Mouse (Mus musculus): Measurements from ENCODE around the gene Zfp72. TPM values are rescaled to one million over a fixed set of nuclear protein-coding genes. Genes with fewer than 3 reads are reported as not detected.
A peak's percentile ranks its signal among the peaks of the same experiment; 100 is the strongest.

The Zfp72 gene
- 0.03 TPM in 1 of 2 replicates, not detected in the other for polyA plus RNA-seq (2012; rRNA removed)

DNA sequence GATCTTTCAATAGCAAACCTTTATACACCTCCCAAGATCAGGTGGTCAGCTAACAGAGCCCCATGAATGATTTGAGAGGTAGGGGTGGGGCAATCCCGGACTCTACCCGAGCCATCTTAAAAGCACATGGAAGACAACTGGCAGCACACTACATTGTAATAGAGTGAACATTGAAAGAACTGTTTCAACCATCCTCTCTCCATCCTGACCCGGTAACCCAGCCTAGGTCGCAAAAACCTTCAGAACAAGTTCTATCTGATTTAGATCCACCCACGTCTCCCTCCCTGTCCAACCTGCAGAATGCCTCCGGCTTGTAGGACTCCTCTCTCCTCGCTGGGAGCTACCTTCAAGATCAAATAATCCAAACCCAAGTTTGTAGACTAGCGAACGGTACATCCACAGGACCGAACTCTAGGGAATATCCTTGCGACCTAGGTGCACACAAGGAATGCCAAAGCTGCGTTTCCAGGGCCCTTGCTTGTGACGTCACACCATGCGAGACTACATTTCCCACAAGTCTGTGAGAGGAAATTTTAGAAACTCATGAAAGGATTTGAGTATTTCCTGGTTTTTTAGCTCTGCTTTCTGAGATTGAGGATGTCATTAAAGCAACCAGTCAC, at the start of gene Zfp72:
TSS of gene Zfp72 (minus strand) at position 466 of the 620 bp plus-strand sequence.
- no peak within 1 kb of the TSS for H3K27ac ChIP-seq (ENCODE audit: insufficient read depth, low read depth, low read length)
- TF ChIP-seq POLR2A (IDR thresholded peaks at IDR 0.05; ENCODE audit: low read depth, low read length) (no peak), CTCF (IDR thresholded peaks at IDR 0.05; ENCODE audit: extremely low read depth, insufficient read length, insufficient replicate concordance, low read depth, low read length) (no peak)
- H3K36me3 ChIP-seq (ENCODE audit: control insufficient read depth, insufficient read depth, low read length): no peaks in the 10 kb centered on the region
- peak within 1 kb of the TSS; percentile 66 for H3K4me3 ChIP-seq (ENCODE audit: low read depth, low read length)
- no peaks in the 10 kb centered on the region for H3K27me3 ChIP-seq (ENCODE audit: control insufficient read depth, insufficient read depth, low read length)
- 2% methylated on average over 14 of the region's 14 CpGs for WGBS
- no peaks in the 10 kb centered on the region for H3K4me1 ChIP-seq (ENCODE audit: control insufficient read depth, insufficient read depth, insufficient read length, low read length)

- WGBS: 35% methylated on average over 19 of the region's 19 CpGs
- no peak for TF ChIP-seq CTCF (IDR thresholded peaks at IDR 0.05; ENCODE audit: extremely low read depth, insufficient read length, insufficient replicate concordance, low read depth, low read length)
- no peak for TF ChIP-seq POLR2A (IDR thresholded peaks at IDR 0.05; ENCODE audit: low read depth, low read length)
- H3K27me3 ChIP-seq (ENCODE audit: control insufficient read depth, insufficient read depth, low read length): no peaks in the 10 kb centered on the region
- H3K27ac ChIP-seq (ENCODE audit: insufficient read depth, low read depth, low read length): no peak overlapping the region
- H3K4me1 ChIP-seq (ENCODE audit: control insufficient read depth, insufficient read depth, insufficient read length, low read length): no peaks in the 10 kb centered on the region
- no peaks in the 10 kb centered on the region for H3K36me3 ChIP-seq (ENCODE audit: control insufficient read depth, insufficient read depth, low read length)
- H3K4me3 ChIP-seq (ENCODE audit: low read depth, low read length): no peak overlapping the region
Observed at GRCm38 (mm10) chr13:74439895-74440294, 49.3 kb upstream of the Zfp72 start.

- Histone ChIP-seq H3K36me3 (ENCODE audit: control insufficient read depth, insufficient read depth, low read length) (no peaks in the 10 kb centered on the region), H3K27ac (ENCODE audit: insufficient read depth, low read depth, low read length) (no peak within 1 kb of the TSS), H3K4me1 (ENCODE audit: control insufficient read depth, insufficient read depth, insufficient read length, low read length) (peaks cover 2% of the 10 kb centered on the region; the same call in 1 of the 2 replicates), H3K27me3 (ENCODE audit: control insufficient read depth, insufficient read depth, low read length) (no peaks in the 10 kb centered on the region), H3K4me3 (ENCODE audit: low read depth, low read length) (no peak within 1 kb of the TSS)
- 20% methylated on average over 11 of the region's 11 CpGs for WGBS
- TF ChIP-seq CTCF (IDR thresholded peaks at IDR 0.05; ENCODE audit: extremely low read depth, insufficient read length, insufficient replicate concordance, low read depth, low read length) (no peak), POLR2A (IDR thresholded peaks at IDR 0.05; ENCODE audit: low read depth, low read length) (no peak)
Observed at GRCm38 (mm10) chr13:74399298-74399839, 8.7 kb upstream of the Zfp72 start, which contains the start of gene Ftl1-ps1. TSS of gene Ftl1-ps1 (plus strand) at chr13:74399694.

DNA sequence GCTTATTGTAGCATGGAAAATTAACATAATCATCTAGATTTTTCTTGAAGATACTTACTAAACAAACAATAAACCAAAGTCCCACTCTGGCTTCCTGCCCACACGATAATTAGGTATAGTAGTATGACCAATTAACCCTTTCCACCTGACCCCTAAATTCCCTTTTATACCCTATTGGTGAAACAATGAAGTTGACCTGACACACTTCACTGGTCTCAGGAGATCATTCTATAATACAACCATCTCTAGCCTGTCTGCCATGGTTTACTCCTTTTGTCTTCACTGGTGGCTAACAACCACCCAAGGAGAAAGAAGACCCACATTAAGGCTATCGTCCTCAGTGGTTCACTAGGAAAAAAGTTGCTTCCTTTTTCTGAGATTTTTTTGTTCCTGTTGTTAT, 520 bp upstream of the Zfp72 start:
- Histone ChIP-seq H3K36me3 (ENCODE audit: control insufficient read depth, insufficient read depth, low read length) (no peaks in the 10 kb centered on the region), H3K4me3 (ENCODE audit: low read depth, low read length) (no peak overlapping the region), H3K4me1 (ENCODE audit: control insufficient read depth, insufficient read depth, insufficient read length, low read length) (no peaks in the 10 kb centered on the region), H3K27me3 (ENCODE audit: control insufficient read depth, insufficient read depth, low read length) (no peaks in the 10 kb centered on the region), H3K27ac (ENCODE audit: insufficient read depth, low read depth, low read length) (no peak overlapping the region)
- 66% methylated on average over 2 of the region's 2 CpGs for whole genome bisulfite sequencing
- TF ChIP-seq CTCF (IDR thresholded peaks at IDR 0.05; ENCODE audit: extremely low read depth, insufficient read length, insufficient replicate concordance, low read depth, low read length) (no peak), POLR2A (IDR thresholded peaks at IDR 0.05; ENCODE audit: low read depth, low read length) (no peak)

- TF ChIP-seq CTCF (IDR thresholded peaks at IDR 0.05; ENCODE audit: extremely low read depth, insufficient read length, insufficient replicate concordance, low read depth, low read length) (no peak), POLR2A (IDR thresholded peaks at IDR 0.05; ENCODE audit: low read depth, low read length) (no peak)
- H3K36me3 ChIP-seq (ENCODE audit: control insufficient read depth, insufficient read depth, low read length): no peaks in the 10 kb centered on the region
- H3K27me3 ChIP-seq (ENCODE audit: control insufficient read depth, insufficient read depth, low read length): no peaks in the 10 kb centered on the region
- H3K27ac ChIP-seq (ENCODE audit: insufficient read depth, low read depth, low read length): no peak overlapping the region
- H3K4me3 ChIP-seq (ENCODE audit: low read depth, low read length): no peak overlapping the region
- 57% methylated on average over 6 of the region's 6 CpGs for WGBS
- H3K4me1 ChIP-seq (ENCODE audit: control insufficient read depth, insufficient read depth, insufficient read length, low read length): no peaks in the 10 kb centered on the region
Observed at GRCm38 (mm10) chr13:74389730-74390129, 906 bp downstream of the Zfp72 start.

DNA sequence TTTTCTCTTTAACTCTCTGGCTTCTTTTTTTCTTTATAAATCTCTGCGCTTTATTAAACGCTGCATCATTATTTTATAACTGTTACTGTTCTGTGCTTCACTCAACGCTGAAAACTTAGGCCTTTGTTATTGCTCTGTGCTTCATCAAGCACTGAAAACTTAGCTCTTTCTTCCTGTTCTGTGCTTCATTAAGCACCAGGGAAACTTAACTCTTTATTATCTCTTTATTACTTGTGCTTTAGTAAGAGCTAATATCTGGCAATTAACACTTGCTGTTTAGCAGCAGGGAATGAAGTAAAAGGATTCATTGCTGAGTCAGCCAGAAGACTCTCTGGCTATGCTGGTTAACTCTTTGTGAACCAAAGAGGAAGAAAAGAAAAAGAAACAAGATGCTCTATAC, 8.3 kb downstream of the Zfp72 start:
- Histone ChIP-seq H3K27ac (ENCODE audit: insufficient read depth, low read depth, low read length) (no peak overlapping the region), H3K36me3 (ENCODE audit: control insufficient read depth, insufficient read depth, low read length) (no peaks in the 10 kb centered on the region), H3K4me3 (ENCODE audit: low read depth, low read length) (no peak overlapping the region), H3K4me1 (ENCODE audit: control insufficient read depth, insufficient read depth, insufficient read length, low read length) (no peaks in the 10 kb centered on the region), H3K27me3 (ENCODE audit: control insufficient read depth, insufficient read depth, low read length) (no peaks in the 10 kb centered on the region)
- TF ChIP-seq POLR2A (IDR thresholded peaks at IDR 0.05; ENCODE audit: low read depth, low read length) (no peak), CTCF (IDR thresholded peaks at IDR 0.05; ENCODE audit: extremely low read depth, insufficient read length, insufficient replicate concordance, low read depth, low read length) (no peak)
- 63% methylated on average over 3 of the region's 3 CpGs for WGBS

- TF ChIP-seq POLR2A (IDR thresholded peaks at IDR 0.05; ENCODE audit: low read depth, low read length) (no peak), CTCF (IDR thresholded peaks at IDR 0.05; ENCODE audit: extremely low read depth, insufficient read length, insufficient replicate concordance, low read depth, low read length) (no peak)
- 77% methylated on average over 10 of the region's 10 CpGs for WGBS
- Histone ChIP-seq H3K27ac (ENCODE audit: insufficient read depth, low read depth, low read length) (no peak overlapping the region), H3K4me1 (ENCODE audit: control insufficient read depth, insufficient read depth, insufficient read length, low read length) (no peaks in the 10 kb centered on the region), H3K27me3 (ENCODE audit: control insufficient read depth, insufficient read depth, low read length) (no peaks in the 10 kb centered on the region), H3K4me3 (ENCODE audit: low read depth, low read length) (no peak overlapping the region), H3K36me3 (ENCODE audit: control insufficient read depth, insufficient read depth, low read length) (no peaks in the 10 kb centered on the region)
Observed at GRCm38 (mm10) chr13:74381533-74382276, 8.9 kb downstream of the Zfp72 start.
